ENCODE assay signal across 9 mouse cellular contexts in genomic region chr5:67647568-67647967, GRCm38 (mm10). TPM values are rescaled to one million over a fixed set of nuclear protein-coding genes. Genes with fewer than 3 reads are reported as not detected.
DNase-seq lines count a peak whose midpoint lies in the region; ATAC-seq lines count a peak whose summit lies in the region.
"Had no signal": no experiment of that assay in that cellular context is flagged by ENCODE, and none has a peak within 500 bp of the region (broad histone marks: within the 10 kb centered on the region; RNA-seq: fewer than 3 reads in every experiment).

No protein-coding gene starts in this region.

- no peak overlapping the region for H3K4me2 ChIP-seq in midbrain, embryonic 16.5 days (ENCODE audit: low read length)

- ATAC-seq in midbrain, embryonic 16.5 days = no peak

- peak; percentile 17 for DNase-seq in adrenal gland, adult 2 months
- DNase-seq in adrenal gland, adult 8-10 months = no peak
- DNase-seq in layer of hippocampus, postnatal 10 days (ENCODE audit: low spot score in 2 of 2) = peak; percentile 27 to 30
- no peak for DNase-seq in layer of hippocampus, adult 11-12 months (ENCODE audit: low spot score)
- peak; percentile 18 to 24 for DNase-seq in adrenal gland, postnatal 36 days
- peak; percentile 25 to 44 for DNase-seq in kidney, postnatal 25 days
- DNase-seq in Muller cell, postnatal 12 days (ENCODE audit: inconsistent ontology term) = no peak

- peaks cover 22% of the 10 kb centered on the region for H3K36me3 ChIP-seq in midbrain, embryonic 16.5 days (ENCODE audit: control insufficient read depth, insufficient read depth, low read length)
- H3K36me3 ChIP-seq: limb, embryonic 12.5 days had no signal

- peaks cover 39% of the 10 kb centered on the region for H3K27me3 ChIP-seq in midbrain, embryonic 16.5 days (ENCODE audit: control insufficient read depth, insufficient read depth, low read depth, low read length)

- no peak overlapping the region for H3K4me3 ChIP-seq in midbrain, embryonic 16.5 days (ENCODE audit: low read depth, low read length)
- H3K4me3 ChIP-seq: limb, embryonic 12.5 days had no signal

- 83% methylated on average over 21 of the region's 21 CpGs for WGBS in midbrain, embryonic 16.5 days

- H3K9me3 ChIP-seq in midbrain, embryonic 16.5 days (replicated peaks; ENCODE audit: control insufficient read depth, low read length, poor library complexity, severe bottlenecking) = no peaks in the 10 kb centered on the region
- H3K9me3 ChIP-seq: limb, embryonic 12.5 days had no signal

- no peaks in the 10 kb centered on the region for H3K4me1 ChIP-seq in midbrain, embryonic 16.5 days (ENCODE audit: control insufficient read depth, insufficient read depth, low read length)

- H3K9ac ChIP-seq in midbrain, embryonic 16.5 days (ENCODE audit: low read depth, low read length) = no peak overlapping the region
- H3K9ac ChIP-seq: limb, embryonic 12.5 days had no signal

- H3K27ac ChIP-seq in midbrain, embryonic 16.5 days (ENCODE audit: low read length) = no peak overlapping the region
- H3K27ac ChIP-seq: limb, embryonic 12.5 days had no signal

RNA-seq across cellular contexts. Expression of gene Shisa3, which starts 39.9 kb away (rescaled TPM):
- total RNA-seq in adrenal gland, adult 2 months (2021) = under 1 TPM; 0.35 to 0.83 TPM
- polyA plus RNA-seq in adrenal gland, adult 2 months (2012; rRNA removed) = 1.3 and 1.8 TPM in 2 replicates
- total RNA-seq in adrenal gland, adult 8-10 months (2022) = 1 to 10 TPM in 2 of 4 experiments, under 1 TPM in 2; 0.52 to 2.0 (median 1.2) TPM
- under 1 TPM; 0.42 to 0.48 TPM for total RNA-seq in layer of hippocampus, postnatal 10 days (2021)
- under 1 TPM; 0.23 to 0.49 TPM for total RNA-seq in adrenal gland, postnatal 36 days (2021)
- 16.3 and 19.5 TPM in 2 replicates for polyA plus RNA-seq in midbrain, embryonic 16.5 days (2015; fragmentation: Nextera tagmentation; extraction: Ambion mirVana)

Comparison
In these comparisons a context has a peak if more than half of its experiments do, and no peak if none do; other contexts are left out.
1. DNase-seq: peak in adrenal gland, adult 2 months (single experiment), layer of hippocampus, postnatal 10 days (2 of 2), adrenal gland, postnatal 36 days (2 of 2) and kidney, postnatal 25 days (2 of 2); none in adrenal gland, adult 8-10 months (single experiment), layer of hippocampus, adult 11-12 months (single experiment) and Muller cell, postnatal 12 days (single experiment).